Mouse (Mus musculus): Measurements from ENCODE around the gene Cby1.

DNA sequence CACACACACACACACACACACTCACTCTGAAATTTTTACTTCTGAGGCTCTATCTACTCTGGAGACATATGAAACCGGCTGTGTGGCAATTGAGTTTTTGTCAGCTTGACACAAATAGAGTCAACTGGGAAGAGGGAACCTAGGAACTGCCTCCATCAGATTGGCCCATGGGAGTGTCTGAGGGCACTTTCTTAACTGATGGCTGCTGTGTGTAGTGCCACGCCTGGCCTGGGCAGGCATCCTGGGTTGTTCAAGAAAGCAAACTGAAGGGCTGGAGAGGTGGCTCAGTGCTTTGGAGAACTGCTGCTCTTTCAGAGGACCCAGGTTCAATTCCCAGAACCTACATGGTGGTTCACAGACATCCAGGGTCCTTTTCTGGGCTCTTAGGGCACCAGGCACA, 13.5 kb upstream of the Cby1 start:
- TF ChIP-seq CTCF (IDR thresholded peaks at IDR 0.05; ENCODE audit: borderline replicate concordance, extremely low read depth, insufficient read depth, insufficient read length) (no peak), POLR2A (IDR thresholded peaks at IDR 0.05; ENCODE audit: borderline replicate concordance, extremely low read depth, insufficient read depth, insufficient read length, poor library complexity, severe bottlenecking) (no peak)
